Mouse (Mus musculus) bone marrow macrophage, adult 2 months (primary cell): ENCODE results near the gene Clba1.

Source experiments
- CTCF ChIP-seq: IDR thresholded peaks from 2 replicates; pipeline ENCODE4 v1.5.1; 2012; ENCODE audit warnings: low read depth, mild to moderate bottlenecking, low read length, moderate library complexity
- POLR2A ChIP-seq: IDR thresholded peaks from 2 replicates; pipeline ENCODE4 v1.6.1; 2012; ENCODE audit warnings: mild to moderate bottlenecking, low read depth, low read length, borderline replicate concordance

GRCm38 (mm10) chr12:112821974-112822373 is 13.2 kb downstream of the Clba1 start:
- TF ChIP-seq CTCF (no peak), POLR2A (no peak)
